Mouse (Mus musculus): ENCODE results near the gene Dph1.

- no peak for TF ChIP-seq CTCF (IDR thresholded peaks at IDR 0.05; ENCODE audit: control insufficient read depth, insufficient read depth, insufficient replicate concordance, low read depth, low read length)
- TF ChIP-seq POLR2A (IDR thresholded peaks at IDR 0.05; ENCODE audit: control insufficient read depth, low read depth, low read length): no peak
Measured at GRCm38 (mm10) chr11:75212031-75212667, 21.1 kb upstream of the Dph1 start.
